Mouse (Mus musculus) embryonic fibroblast, embryonic 13.5 days (primary cell): ENCODE data around the gene Snx30. TPM values are rescaled to one million over a fixed set of nuclear protein-coding genes. Genes with fewer than 3 reads are reported as not detected.
"Not testable (repeated sequence)": the region's sequence is repeated elsewhere in the genome, so short reads cannot be mapped to it uniquely, and the experiment has no call there.

ENCODE experiments used
- H3K27ac ChIP-seq: 2 replicates; pipeline ENCODE4 v1.5.1; 2012; ENCODE audit warnings: low read length, control low read depth, inconsistent platforms; ENCODE audit not compliant: insufficient read depth
- H3K4me1 ChIP-seq: 2 replicates; pipeline ENCODE4 v1.6.1; 2011; ENCODE audit warnings: low read length; ENCODE audit not compliant: control insufficient read depth, insufficient read depth
- H3K4me3 ChIP-seq: 2 replicates; pipeline ENCODE4 v1.5.1; 2011; ENCODE audit warnings: mild to moderate bottlenecking, control low read depth, low read length; ENCODE audit not compliant: insufficient read depth
- CTCF ChIP-seq: IDR thresholded peaks from 2 replicates; pipeline ENCODE4 v1.5.1; 2011; ENCODE audit warnings: mild to moderate bottlenecking, control low read depth, low read length, moderate library complexity, borderline replicate concordance; ENCODE audit not compliant: insufficient read depth
- POLR2A ChIP-seq: IDR thresholded peaks from 2 replicates; pipeline ENCODE4 v1.6.1; 2011; ENCODE audit warnings: low read depth, mild to moderate bottlenecking, control low read depth, low read length, moderate library complexity
- polyA plus RNA-seq: library from polyadenylated mRNA; stranded (reverse); fragments of >200 nt; gene quantifications from 2 replicates; pipeline ENCODE4 v1.2.4, GENCODE M21; 2011; ENCODE audit warnings: low read depth; ENCODE audit not compliant: missing spikeins, insufficient read length

Snx30 gene
- polyA plus RNA-seq, 1 experiment: 14.7 TPM

GRCm38 (mm10) chr4:59767717-59768116 is 37.9 kb upstream of the Snx30 start:
- H3K4me1 ChIP-seq: peaks cover 4% of the 10 kb centered on the region
- H3K27ac ChIP-seq: no peak overlapping the region; the same call in 1 of the 2 replicates
- TF ChIP-seq POLR2A: no peak
- no peak for TF ChIP-seq CTCF
- H3K4me3 ChIP-seq: no peak overlapping the region

- no peak overlapping the region for H3K4me3 ChIP-seq
- H3K27ac ChIP-seq: no peak overlapping the region
- H3K4me1 ChIP-seq: no peaks in the 10 kb centered on the region
- TF ChIP-seq POLR2A (no peak), CTCF (no peak)
Observed at GRCm38 (mm10) chr4:59772171-59772879, 33.3 kb upstream of the Snx30 start.

GRCm38 (mm10) chr4:59777828-59778227 is 27.8 kb upstream of the Snx30 start:
- H3K27ac ChIP-seq: no peak overlapping the region
- no peak for TF ChIP-seq POLR2A
- H3K4me3 ChIP-seq: no peak overlapping the region
- no peaks in the 10 kb centered on the region; the same call in 1 of the 2 replicates for H3K4me1 ChIP-seq

GRCm38 (mm10) chr4:59780568-59780967 is 25.1 kb upstream of the Snx30 start:
- Histone ChIP-seq H3K27ac (no peak overlapping the region), H3K4me3 (no peak overlapping the region), H3K4me1 (no peaks in the 10 kb centered on the region; the same call in 1 of the 2 replicates)
- no peak for TF ChIP-seq POLR2A
- TF ChIP-seq CTCF: no peak

- no peak overlapping the region for H3K27ac ChIP-seq
- H3K4me3 ChIP-seq: peak overlapping the region; percentile 94
- TF ChIP-seq POLR2A (no peak), CTCF (no peak)
- no peaks in the 10 kb centered on the region; the same call in 1 of the 2 replicates for H3K4me1 ChIP-seq
Observed at GRCm38 (mm10) chr4:59782853-59783684, 22.6 kb upstream of the Snx30 start.

GRCm38 (mm10) chr4:59783685-59784279 is 21.9 kb upstream of the Snx30 start:
- TF ChIP-seq CTCF (no peak), POLR2A (peak; percentile 57)
- Histone ChIP-seq H3K27ac (no peak overlapping the region), H3K4me1 (no peaks in the 10 kb centered on the region; the same call in 1 of the 2 replicates), H3K4me3 (peak overlapping the region; percentile 94)

GRCm38 (mm10) chr4:59785412-59785811 is 20.2 kb upstream of the Snx30 start:
- TF ChIP-seq POLR2A (no peak), CTCF (no peak)
- no peak overlapping the region for H3K4me3 ChIP-seq
- H3K4me1 ChIP-seq: no peaks in the 10 kb centered on the region; the same call in 1 of the 2 replicates
- H3K27ac ChIP-seq: no peak overlapping the region

- TF ChIP-seq POLR2A (no peak), CTCF (peak; percentile 93)
- Histone ChIP-seq H3K4me3 (no peak overlapping the region), H3K27ac (no peak overlapping the region), H3K4me1 (no peaks in the 10 kb centered on the region; the same call in 1 of the 2 replicates)
Observed at GRCm38 (mm10) chr4:59786661-59787060, 19.0 kb upstream of the Snx30 start.

- Histone ChIP-seq H3K27ac (no peak overlapping the region), H3K4me3 (no peak overlapping the region), H3K4me1 (no peaks in the 10 kb centered on the region)
- no peak for TF ChIP-seq CTCF
- TF ChIP-seq POLR2A: no peak
Observed at GRCm38 (mm10) chr4:59787126-59787525, 18.5 kb upstream of the Snx30 start.

GRCm38 (mm10) chr4:59789015-59789414 is 16.6 kb upstream of the Snx30 start:
- TF ChIP-seq POLR2A (no peak), CTCF (no peak)
- H3K27ac ChIP-seq: no peak overlapping the region
- H3K4me3 ChIP-seq: no peak overlapping the region
- H3K4me1 ChIP-seq: no peaks in the 10 kb centered on the region

GRCm38 (mm10) chr4:59793626-59794025 is 12.0 kb upstream of the Snx30 start:
- not testable (repeated sequence) for H3K27ac ChIP-seq, H3K4me3 ChIP-seq, H3K4me1 ChIP-seq
